Mouse (Mus musculus) neural tube, embryonic 13.5 days (tissue): ENCODE results near the gene Cd55. TPM values are rescaled to one million over a fixed set of nuclear protein-coding genes. Genes with fewer than 3 reads are reported as not detected.

Experiments
- polyA plus RNA-seq: library from polyadenylated mRNA; unstranded; fragments of >200 nt; fragmentation: Nextera tagmentation; extraction: Ambion mirVana; gene quantifications from 2 replicates; pipeline ENCODE4 v1.2.1, GENCODE M21; 2015

The Cd55 gene
- polyA plus RNA-seq, 1 experiment from 2014 or later = 10.8 TPM

Other genes with a start within 250 kb of the Cd55 start
- gene Cd55b, start 39.7 kb downstream of the Cd55 start, polyA plus RNA-seq = not detected in 2 replicates
- gene Zp3r, start 166.9 kb upstream of the Cd55 start, polyA plus RNA-seq = not detected in 2 replicates
- gene C4bp, start 198.9 kb upstream of the Cd55 start, polyA plus RNA-seq = not detected in 2 replicates